Mouse (Mus musculus) ES-Bruce4 (cell line): ENCODE results near the gene Slc9a1.

Source experiments
- CTCF ChIP-seq: IDR thresholded peaks from one replicate; pipeline ENCODE4 v1.8.1; 2011; ENCODE audit warnings: low read depth, low read length
- POLR2A ChIP-seq: IDR thresholded peaks from one replicate; pipeline ENCODE4 v1.8.1; 2011; ENCODE audit warnings: low read length; ENCODE audit not compliant: insufficient read depth

- TF ChIP-seq CTCF = no peak
- no peak for TF ChIP-seq POLR2A
Measured at GRCm38 (mm10) chr4:133412575-133413540, 43.4 kb downstream of the Slc9a1 start.
